Mouse (Mus musculus) testis, adult 2 months (tissue): ENCODE measurements around the gene Spc24. TPM values are rescaled to one million over a fixed set of nuclear protein-coding genes. Genes with fewer than 3 reads are reported as not detected.

Source experiments
- H3K27ac ChIP-seq: fragments of 200-500 bp; 2 replicates; pipeline ENCODE4 v1.5.1; 2012; ENCODE audit warnings: low read depth, low read length; ENCODE audit not compliant: control insufficient read depth, insufficient read depth
- H3K27me3 ChIP-seq: fragments of 200-500 bp; 2 replicates; pipeline ENCODE4 v1.6.1; 2012; ENCODE audit warnings: mild to moderate bottlenecking, low read length, moderate library complexity; ENCODE audit not compliant: control insufficient read depth, insufficient read depth
- H3K36me3 ChIP-seq: fragments of 200-500 bp; 2 replicates; pipeline ENCODE4 v1.6.1; 2012; ENCODE audit warnings: mild to moderate bottlenecking, low read length; ENCODE audit not compliant: control insufficient read depth, insufficient read depth
- H3K4me1 ChIP-seq: fragments of 200-500 bp; 2 replicates; pipeline ENCODE4 v1.6.1; 2012; ENCODE audit warnings: low read length; ENCODE audit not compliant: control insufficient read depth, insufficient read depth
- H3K4me3 ChIP-seq: fragments of 200-500 bp; 2 replicates; pipeline ENCODE4 v1.5.1; 2012; ENCODE audit warnings: low read depth, mild to moderate bottlenecking, low read length, moderate library complexity, mixed read lengths; ENCODE audit not compliant: control insufficient read depth
- CTCF ChIP-seq: fragments of 200-500 bp; IDR thresholded peaks from 2 replicates; pipeline ENCODE4 v1.5.1; 2012; ENCODE audit warnings: low read depth, mild to moderate bottlenecking, inconsistent platforms, low read length, moderate library complexity; ENCODE audit not compliant: control insufficient read depth, insufficient read depth, insufficient replicate concordance
- POLR2A ChIP-seq: fragments of 200-500 bp; IDR thresholded peaks from 2 replicates; pipeline ENCODE4 v1.6.1; 2012; ENCODE audit warnings: low read depth, mild to moderate bottlenecking, inconsistent platforms, low read length, moderate library complexity; ENCODE audit not compliant: control insufficient read depth
- polyA plus RNA-seq: library from polyadenylated mRNA; depleted of rRNA; stranded (reverse); fragments of >200 nt; gene quantifications from 2 replicates; pipeline ENCODE4 v1.2.3, GENCODE M21; 2012

The Spc24 gene
- polyA plus RNA-seq, 1 experiment, result 16.5 TPM

DNA sequence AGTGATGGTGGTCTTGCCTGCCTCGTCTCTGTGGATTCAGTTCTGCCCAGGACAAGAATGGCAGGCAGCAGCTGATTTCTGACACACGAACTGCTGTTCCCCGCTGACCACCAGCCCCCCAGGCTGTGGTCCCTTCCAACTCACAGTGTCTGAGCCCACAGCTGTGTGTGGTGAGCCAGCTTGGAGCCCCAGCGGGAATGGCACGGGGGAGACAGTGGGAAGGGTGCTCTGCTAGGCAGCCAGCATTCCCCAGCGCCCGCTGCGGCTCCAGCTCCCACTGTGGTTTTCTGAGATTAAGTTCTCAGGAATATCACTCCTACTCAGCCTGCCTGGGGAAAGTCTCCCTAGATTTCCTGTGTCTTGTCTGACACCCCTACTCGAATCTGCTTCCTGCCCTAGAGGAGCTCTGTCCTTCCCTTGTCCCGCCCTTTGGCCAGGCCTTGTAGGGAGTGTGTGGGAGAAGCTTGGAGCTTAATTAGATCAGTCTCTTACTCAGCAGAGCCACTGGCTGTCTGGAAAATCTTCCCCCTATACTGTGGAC is 7.8 kb downstream of the Spc24 start:
- Histone ChIP-seq H3K27me3 (no peaks in the 10 kb centered on the region), H3K36me3 (no peaks in the 10 kb centered on the region), H3K4me1 (peaks cover 3% of the 10 kb centered on the region; the same call in 1 of the 2 replicates), H3K4me3 (no peak overlapping the region), H3K27ac (peak overlapping the region; percentile 41; the same call in 1 of the 2 replicates)
- TF ChIP-seq POLR2A, result no peak
- TF ChIP-seq CTCF, result no peak

GRCm38 (mm10) chr9:21751347-21751746 is 8.8 kb downstream of the Spc24 start:
- Histone ChIP-seq H3K27ac (no peak overlapping the region; the same call in 1 of the 2 replicates), H3K4me1 (peaks cover 3% of the 10 kb centered on the region; the same call in 1 of the 2 replicates), H3K36me3 (no peaks in the 10 kb centered on the region), H3K27me3 (no peaks in the 10 kb centered on the region), H3K4me3 (no peak overlapping the region)
- TF ChIP-seq CTCF (peak; percentile 37; the same call in 1 of the 2 replicates), POLR2A (no peak)

GRCm38 (mm10) chr9:21750370-21750769 is 9.7 kb downstream of the Spc24 start:
- Histone ChIP-seq H3K27me3 (no peaks in the 10 kb centered on the region), H3K36me3 (no peaks in the 10 kb centered on the region), H3K27ac (no peak overlapping the region), H3K4me3 (no peak overlapping the region), H3K4me1 (peaks cover 3% of the 10 kb centered on the region; the same call in 1 of the 2 replicates)
- TF ChIP-seq POLR2A (no peak), CTCF (no peak)

DNA sequence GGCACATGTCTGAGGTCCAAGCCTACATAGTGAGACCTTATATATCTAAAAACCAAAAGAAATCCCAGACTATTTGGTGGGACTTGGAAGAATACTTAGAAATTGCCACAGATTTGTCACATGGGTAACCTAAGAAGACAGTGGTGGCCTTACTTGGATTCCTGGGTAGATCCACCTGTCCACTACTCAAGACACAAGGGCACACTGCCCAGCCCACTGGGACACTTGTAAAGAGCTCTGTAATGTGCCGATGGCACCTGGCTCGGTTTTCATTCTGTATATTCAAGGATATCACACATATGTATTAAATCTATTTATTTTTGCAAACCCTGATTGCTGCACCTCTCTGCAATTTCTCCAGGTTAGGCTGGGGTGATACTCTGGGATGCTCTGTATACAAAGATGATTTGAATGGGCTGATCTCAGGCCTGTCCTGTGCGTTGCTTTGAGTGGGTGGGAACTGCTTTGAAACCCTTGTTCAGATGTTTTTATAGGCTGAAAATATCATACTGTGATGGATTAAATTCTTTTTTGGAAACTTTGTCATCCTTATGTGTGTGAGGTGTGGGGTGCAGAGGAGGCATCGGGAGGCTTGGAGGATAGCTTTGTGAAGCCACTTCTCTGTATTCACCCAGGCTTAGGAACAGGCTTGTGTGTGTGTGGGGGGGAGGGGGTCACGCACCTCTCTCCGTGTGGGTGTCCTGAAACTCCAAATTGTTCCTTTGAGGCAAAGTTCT is 10.6 kb downstream of the Spc24 start:
- Histone ChIP-seq H3K27ac (no peak overlapping the region), H3K4me3 (no peak overlapping the region), H3K27me3 (no peaks in the 10 kb centered on the region), H3K36me3 (no peaks in the 10 kb centered on the region), H3K4me1 (peaks cover 3% of the 10 kb centered on the region; the same call in 1 of the 2 replicates)
- TF ChIP-seq CTCF (no peak), POLR2A (no peak)

DNA sequence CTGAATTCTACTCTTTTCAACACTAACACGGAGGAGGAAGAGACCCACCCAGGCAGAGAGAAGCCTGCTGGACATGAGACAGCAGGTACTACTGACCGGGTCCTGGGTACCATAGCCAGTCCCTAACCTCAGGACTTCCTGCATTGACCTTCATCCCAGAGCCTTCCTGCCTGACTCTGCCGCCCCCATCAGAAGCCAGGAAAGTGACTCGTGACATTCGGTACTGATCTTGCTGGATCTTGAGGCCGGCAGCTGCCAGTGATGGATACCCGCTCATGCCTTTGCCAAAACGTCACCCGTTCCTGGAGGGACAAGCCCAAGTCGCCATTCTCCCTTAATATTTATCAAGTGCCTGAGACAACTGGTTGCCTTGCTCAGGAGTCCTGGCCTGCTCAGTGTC is 11.6 kb downstream of the Spc24 start:
- Histone ChIP-seq H3K4me3 (no peak overlapping the region), H3K36me3 (no peaks in the 10 kb centered on the region), H3K4me1 (peaks cover 3% of the 10 kb centered on the region; the same call in 1 of the 2 replicates), H3K27me3 (no peaks in the 10 kb centered on the region), H3K27ac (no peak overlapping the region)
- TF ChIP-seq POLR2A, result no peak
- TF ChIP-seq CTCF, result no peak

- H3K27me3 ChIP-seq, result no peaks in the 10 kb centered on the region
- no peak for TF ChIP-seq POLR2A
- TF ChIP-seq CTCF, result no peak
- H3K4me3 ChIP-seq, result no peak overlapping the region
- H3K36me3 ChIP-seq, result no peaks in the 10 kb centered on the region
- H3K27ac ChIP-seq, result no peak overlapping the region
- peaks cover 3% of the 10 kb centered on the region; the same call in 1 of the 2 replicates for H3K4me1 ChIP-seq
Observed at GRCm38 (mm10) chr9:21748033-21748432, 12.1 kb downstream of the Spc24 start.

- H3K4me3 ChIP-seq, result no peak overlapping the region
- no peak overlapping the region for H3K27ac ChIP-seq
- TF ChIP-seq POLR2A (no peak), CTCF (no peak)
- H3K27me3 ChIP-seq, result no peaks in the 10 kb centered on the region
- H3K4me1 ChIP-seq, result peaks cover 3% of the 10 kb centered on the region; the same call in 1 of the 2 replicates
- H3K36me3 ChIP-seq, result no peaks in the 10 kb centered on the region
Observed at GRCm38 (mm10) chr9:21747238-21747774, 12.8 kb downstream of the Spc24 start.
